Mouse (Mus musculus): Measurements from ENCODE around the gene Cfl1. TPM values are rescaled to one million over a fixed set of nuclear protein-coding genes. Genes with fewer than 3 reads are reported as not detected.

Gene Cfl1
- polyA plus RNA-seq, 1 experiment = 697 TPM

GRCm38 (mm10) chr19:5463791-5464562, 26.3 kb upstream of the Cfl1 start:
- 59% methylated on average over 15 of the region's 15 CpGs for WGBS
- no peak for DNase-seq (ENCODE audit: low read depth, low spot score)

- WGBS = 94% methylated on average over 8 of the region's 8 CpGs
- no peak for DNase-seq (ENCODE audit: low read depth, low spot score)
Observed at GRCm38 (mm10) chr19:5465037-5465436, 25.2 kb upstream of the Cfl1 start.

GRCm38 (mm10) chr19:5466916-5467500, 23.2 kb upstream of the Cfl1 start:
- no peak for DNase-seq (ENCODE audit: low read depth, low spot score)
- 82% methylated on average over 6 of the region's 6 CpGs for WGBS

GRCm38 (mm10) chr19:5468374-5468773, 21.9 kb upstream of the Cfl1 start, which contains the start of gene Ctsw:
Gene Ctsw (minus strand): TSS chr19:5468507.
- WGBS = 46% methylated on average over 5 of the region's 5 CpGs
- no peak for DNase-seq (ENCODE audit: low read depth, low spot score)

- WGBS = 51% methylated on average over 5 of the region's 5 CpGs
- no peak for DNase-seq (ENCODE audit: low read depth, low spot score)
Observed at GRCm38 (mm10) chr19:5471846-5472245, 18.4 kb upstream of the Cfl1 start.

- WGBS = 70% methylated on average over 3 of the region's 3 CpGs
Observed at GRCm38 (mm10) chr19:5472857-5473256, 17.4 kb upstream of the Cfl1 start.

GRCm38 (mm10) chr19:5473720-5474119, 16.5 kb upstream of the Cfl1 start, which contains the start of gene Efemp2:
Gene Efemp2 (plus strand): TSS chr19:5473954.
- WGBS = 2% methylated on average over 22 of the region's 22 CpGs
- DNase-seq (ENCODE audit: low read depth, low spot score) = peak; percentile 64

More at GRCm38 (mm10) chr19:5472857-5473256, 17.4 kb upstream of the Cfl1 start:
- DNase-seq (ENCODE audit: low read depth, low spot score) = no peak

GRCm38 (mm10) chr19:5474281-5475068, 15.8 kb upstream of the Cfl1 start:
- 1% methylated on average over 68 of the region's 68 CpGs for WGBS
- no peak for DNase-seq (ENCODE audit: low read depth, low spot score)

GRCm38 (mm10) chr19:5475069-5475714, 15.1 kb upstream of the Cfl1 start:
- no peak for DNase-seq (ENCODE audit: low read depth, low spot score)
- 51% methylated on average over 13 of the region's 13 CpGs for WGBS

- no peak for DNase-seq (ENCODE audit: low read depth, low spot score)
Observed at GRCm38 (mm10) chr19:5477004-5477667, 13.1 kb upstream of the Cfl1 start.

GRCm38 (mm10) chr19:5477668-5478300, 12.5 kb upstream of the Cfl1 start:
- DNase-seq (ENCODE audit: low read depth, low spot score) = no peak
- 81% methylated on average over 18 of the region's 18 CpGs for WGBS

More at GRCm38 (mm10) chr19:5477004-5477667, 13.1 kb upstream of the Cfl1 start:
- 89% methylated on average over 10 of the region's 10 CpGs for WGBS

- WGBS = 63% methylated on average over 10 of the region's 10 CpGs
- DNase-seq (ENCODE audit: low read depth, low spot score) = no peak
Observed at GRCm38 (mm10) chr19:5480016-5480415, 10.2 kb upstream of the Cfl1 start.

- DNase-seq (ENCODE audit: low read depth, low spot score) = no peak
- 88% methylated on average over 10 of the region's 10 CpGs for WGBS
Observed at GRCm38 (mm10) chr19:5481398-5481797, 8.9 kb upstream of the Cfl1 start.

- WGBS = 84% methylated on average over 19 of the region's 19 CpGs
Observed at GRCm38 (mm10) chr19:5483386-5484359, 6.6 kb upstream of the Cfl1 start.

GRCm38 (mm10) chr19:5484496-5484895, 5.8 kb upstream of the Cfl1 start:
- 92% methylated on average over 5 of the region's 5 CpGs for WGBS
- DNase-seq (ENCODE audit: low read depth, low spot score) = no peak

More at GRCm38 (mm10) chr19:5483386-5484359, 6.6 kb upstream of the Cfl1 start:
- no peak for DNase-seq (ENCODE audit: low read depth, low spot score)

GRCm38 (mm10) chr19:5485371-5485770, 4.9 kb upstream of the Cfl1 start:
- no peak for DNase-seq (ENCODE audit: low read depth, low spot score)
- 87% methylated on average over 8 of the region's 8 CpGs for WGBS

- 92% methylated on average over 7 of the region's 7 CpGs for WGBS
- DNase-seq (ENCODE audit: low read depth, low spot score) = no peak
Observed at GRCm38 (mm10) chr19:5485821-5486220, 4.4 kb upstream of the Cfl1 start.

GRCm38 (mm10) chr19:5486286-5486685, 4.0 kb upstream of the Cfl1 start:
- WGBS = 53% methylated on average over 8 of the region's 8 CpGs
- DNase-seq (ENCODE audit: low read depth, low spot score) = no peak

All from large intestine, adult 2 months (tissue).